Mouse (Mus musculus): Measurements from ENCODE around the gene Apoc1. TPM values are rescaled to one million over a fixed set of nuclear protein-coding genes. Genes with fewer than 3 reads are reported as not detected.
"Not testable (repeated sequence)": the region's sequence is repeated elsewhere in the genome, so short reads cannot be mapped to it uniquely, and the experiment has no call there.

Gene Apoc1
- polyA plus RNA-seq, 1 experiment from 2014 or later = 1.2 TPM

DNA sequence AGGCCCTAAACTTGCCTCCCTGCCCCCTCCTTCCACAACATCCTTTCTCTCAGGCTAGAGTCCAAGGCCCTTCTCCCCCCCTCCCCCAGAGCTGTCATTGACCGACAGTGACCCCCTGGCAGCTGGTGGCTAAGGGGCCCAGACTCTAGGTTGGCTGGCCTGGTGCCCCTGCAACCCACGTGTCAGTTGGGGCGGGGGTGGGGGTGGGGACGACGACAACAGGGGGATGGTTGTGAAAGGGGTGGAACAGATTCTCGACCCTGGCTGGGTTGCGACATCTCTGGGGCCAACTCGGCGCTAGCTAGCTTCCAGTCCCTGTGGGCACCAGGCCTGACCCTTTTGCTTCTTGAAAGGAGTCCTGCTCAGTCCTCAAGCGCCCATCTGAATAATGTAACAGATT is 961 bp upstream of the Apoc1 start:
- WGBS = 44% methylated on average over 9 of the region's 10 CpGs
- ATAC-seq = no peak

DNA sequence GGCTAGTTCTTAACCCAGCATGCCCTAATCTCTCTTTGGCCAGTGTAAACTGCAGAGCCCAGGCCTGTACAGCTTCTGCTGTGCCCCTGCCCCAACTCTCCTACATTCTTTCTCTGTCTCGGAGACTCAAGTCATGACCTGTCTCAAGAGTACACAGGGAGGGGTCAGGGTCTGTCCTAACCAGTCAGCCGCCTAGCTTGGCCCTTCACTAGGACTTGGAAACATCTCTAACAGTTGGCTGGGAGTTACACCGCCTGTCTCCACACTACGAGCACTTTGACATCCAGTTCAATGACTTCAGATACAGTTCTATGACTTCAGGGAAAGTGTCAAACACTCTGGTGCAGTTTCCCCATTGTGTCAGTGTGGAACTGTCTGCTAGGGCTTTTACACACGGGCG is 1.0 kb downstream of the Apoc1 start:
- Histone ChIP-seq H3K27me3 (0 out of 2 replicates have a peak, but pooled peaks cover under 1% of the 10 kb centered on the region), H3K9me3 (replicated peaks) (0 out of 2 replicates have a peak, but pooled peaks cover 1% of the 10 kb centered on the region), H3K36me3 (ENCODE audit: poor library complexity, severe bottlenecking) (peaks cover 4% of the 10 kb centered on the region), H3K27ac (no peak overlapping the region), H3K9ac (no peak overlapping the region), H3K4me3 (no peak overlapping the region), H3K4me2 (no peak overlapping the region), H3K4me1 (no peaks in the 10 kb centered on the region)
- ATAC-seq = no peak
- WGBS = 78% methylated on average over 6 of the region's 6 CpGs

More for the DNA sequence above, 961 bp upstream of the Apoc1 start:
- H3K27ac ChIP-seq = no peak overlapping the region
- peaks cover 6% of the 10 kb centered on the region for H3K4me1 ChIP-seq
- no peak overlapping the region; the same call in 1 of the 2 replicates for H3K9ac ChIP-seq
- no peak overlapping the region for H3K4me3 ChIP-seq
- no peak overlapping the region for H3K4me2 ChIP-seq
- H3K36me3 ChIP-seq (ENCODE audit: poor library complexity, severe bottlenecking) = peaks cover 9% of the 10 kb centered on the region
- H3K27me3 ChIP-seq = 0 out of 2 replicates have a peak, but pooled peaks cover 3% of the 10 kb centered on the region
- H3K9me3 ChIP-seq (replicated peaks) = 0 out of 2 replicates have a peak, but pooled peaks cover 3% of the 10 kb centered on the region

DNA sequence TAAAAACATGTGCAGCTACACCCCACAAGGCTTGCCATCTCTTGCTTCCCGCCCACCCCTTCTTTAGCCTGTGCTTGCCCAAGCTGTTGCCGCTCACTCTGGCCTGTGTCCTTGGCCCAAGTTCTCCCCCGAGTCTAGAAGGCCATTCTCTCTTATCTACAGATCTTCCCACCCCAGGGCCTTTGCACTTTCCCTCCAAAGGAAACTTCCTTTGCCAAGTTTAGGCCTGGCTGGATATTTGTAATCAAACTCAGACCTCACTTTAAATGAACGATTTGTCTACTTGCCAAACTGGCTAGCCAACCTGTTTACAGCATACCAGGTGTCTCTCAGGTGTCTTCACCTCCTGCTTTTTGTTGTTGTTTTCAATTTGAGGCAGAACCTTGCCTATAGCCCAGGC is 1.6 kb downstream of the Apoc1 start:
- WGBS = 92% methylated on average over 4 of the region's 4 CpGs
- Histone ChIP-seq H3K27ac (no peak overlapping the region), H3K4me3 (no peak overlapping the region), H3K4me2 (no peak overlapping the region), H3K4me1 (no peaks in the 10 kb centered on the region), H3K9me3 (replicated peaks) (no peaks in the 10 kb centered on the region), H3K36me3 (ENCODE audit: poor library complexity, severe bottlenecking) (no peaks in the 10 kb centered on the region), H3K9ac (no peak overlapping the region), H3K27me3 (no peaks in the 10 kb centered on the region)
- no peak for ATAC-seq

DNA sequence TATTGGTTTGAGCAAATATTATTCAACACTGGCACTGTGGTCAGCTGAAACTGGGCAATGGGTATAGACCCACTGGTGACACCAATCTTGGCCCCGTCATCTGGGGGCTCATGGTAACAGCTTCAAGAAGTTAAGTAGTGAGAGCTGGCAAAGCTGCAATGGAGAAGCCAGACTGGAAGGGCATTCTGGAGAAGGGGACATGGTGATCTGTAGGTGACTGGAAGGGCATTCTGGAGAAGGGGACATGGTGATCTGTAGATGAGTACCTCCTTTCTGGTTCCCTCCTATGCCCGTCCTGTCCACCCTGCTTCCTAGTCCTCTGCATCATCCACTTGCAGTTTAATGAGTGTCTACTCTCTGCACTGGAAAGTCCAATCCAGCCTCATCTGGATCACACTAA is 3.8 kb downstream of the Apoc1 start:
- H3K36me3 ChIP-seq (ENCODE audit: poor library complexity, severe bottlenecking) = no peaks in the 10 kb centered on the region
- H3K4me3 ChIP-seq = no peak overlapping the region
- WGBS = 93% methylated on average over 2 of the region's 2 CpGs
- H3K27me3 ChIP-seq = no peaks in the 10 kb centered on the region
- no peak overlapping the region for H3K27ac ChIP-seq
- H3K9ac ChIP-seq = no peak overlapping the region
- H3K4me1 ChIP-seq = no peaks in the 10 kb centered on the region
- H3K4me2 ChIP-seq = no peak overlapping the region
- no peak for ATAC-seq
- no peaks in the 10 kb centered on the region for H3K9me3 ChIP-seq (replicated peaks)

DNA sequence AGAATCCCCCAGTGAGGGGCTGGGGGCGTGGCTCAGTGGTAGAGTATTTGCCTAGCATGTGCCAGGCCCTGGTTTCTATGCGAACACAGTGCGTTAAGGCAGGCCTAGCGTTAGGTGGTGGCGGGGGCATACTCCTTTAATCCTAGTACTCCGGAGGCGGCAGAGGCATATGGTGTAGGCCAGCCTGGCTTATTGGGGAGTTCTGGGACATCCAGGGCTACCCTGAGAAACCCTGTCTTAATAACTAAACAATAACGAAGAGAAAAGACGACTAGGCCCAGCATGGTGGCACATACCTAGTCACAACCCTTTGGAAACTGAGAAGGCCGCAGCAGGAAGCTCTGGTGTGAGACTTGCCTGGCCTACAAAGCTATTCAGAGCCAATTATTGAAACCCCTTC is 4.4 kb downstream of the Apoc1 start:
- ATAC-seq = no peak
- 92% methylated on average over 10 of the region's 10 CpGs for WGBS
- H3K4me2 ChIP-seq = no peak overlapping the region

DNA sequence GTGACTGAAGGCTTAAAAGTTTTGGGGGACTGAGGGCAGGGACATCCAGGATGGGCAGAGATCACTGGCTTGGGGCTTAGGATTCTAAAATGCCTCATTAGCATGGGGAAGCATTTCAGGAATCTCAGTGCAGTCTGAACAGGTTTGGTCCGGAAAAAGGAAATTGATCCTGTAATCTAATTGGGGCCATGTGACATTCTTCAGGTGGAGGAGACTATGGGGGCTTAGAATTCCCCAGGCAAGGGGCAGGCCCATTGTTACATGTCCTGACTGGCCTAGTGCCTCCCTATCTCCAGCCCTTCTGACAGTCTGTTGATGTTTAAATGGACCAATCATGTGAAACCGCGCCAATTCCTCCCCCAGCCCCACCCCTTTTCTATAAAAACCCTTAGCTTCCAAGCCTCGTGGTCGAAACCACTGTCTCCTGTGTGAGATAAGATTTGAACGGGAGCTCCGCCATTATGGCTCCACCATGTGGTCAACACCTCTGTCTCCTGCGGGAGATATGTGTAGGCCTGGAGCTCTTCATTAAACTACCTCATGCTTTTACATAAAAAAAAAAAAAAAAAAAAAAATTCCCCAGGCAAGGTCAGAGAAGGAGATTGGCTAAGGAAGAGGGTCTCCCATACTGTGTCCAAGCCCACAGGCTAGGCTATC is 5.4 kb downstream of the Apoc1 start:
- not testable (repeated sequence) for H3K4me3 ChIP-seq; H3K9ac ChIP-seq; H3K36me3 ChIP-seq (ENCODE audit: poor library complexity, severe bottlenecking); H3K27me3 ChIP-seq; H3K9me3 ChIP-seq (replicated peaks); H3K27ac ChIP-seq; H3K4me2 ChIP-seq; H3K4me1 ChIP-seq; ATAC-seq
- WGBS = 73% methylated on average over 8 of the region's 8 CpGs

More for the DNA sequence above, 4.4 kb downstream of the Apoc1 start:
- Histone ChIP-seq H3K9ac (no peak overlapping the region), H3K4me1 (no peaks in the 10 kb centered on the region), H3K4me3 (no peak overlapping the region), H3K27me3 (no peaks in the 10 kb centered on the region), H3K27ac (no peak overlapping the region), H3K9me3 (replicated peaks) (no peaks in the 10 kb centered on the region), H3K36me3 (ENCODE audit: poor library complexity, severe bottlenecking) (no peaks in the 10 kb centered on the region)

DNA sequence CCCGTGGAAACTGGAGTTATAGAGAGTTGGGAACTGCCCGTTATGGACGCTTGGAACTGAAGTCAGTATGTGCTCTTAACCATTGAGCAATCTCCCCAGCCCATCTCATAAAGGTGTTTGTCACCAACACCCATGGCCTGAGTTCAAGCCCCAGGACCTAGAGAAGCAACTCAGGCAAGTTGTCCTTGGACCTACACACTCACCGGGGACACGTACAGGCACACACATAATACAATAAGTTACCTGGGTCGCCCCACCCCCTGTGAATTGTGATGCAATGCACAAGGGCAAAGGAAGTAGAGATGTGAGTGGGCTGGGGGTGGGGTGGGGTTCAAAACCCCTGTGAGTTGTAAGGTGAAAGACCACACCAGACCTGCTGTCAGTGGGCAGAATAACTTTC is 5.9 kb downstream of the Apoc1 start:
- Histone ChIP-seq H3K27me3 (no peaks in the 10 kb centered on the region), H3K4me2 (no peak overlapping the region), H3K36me3 (ENCODE audit: poor library complexity, severe bottlenecking) (no peaks in the 10 kb centered on the region), H3K4me3 (no peak overlapping the region), H3K9me3 (replicated peaks) (no peaks in the 10 kb centered on the region), H3K9ac (no peak overlapping the region), H3K4me1 (no peaks in the 10 kb centered on the region), H3K27ac (no peak overlapping the region)
- 92% methylated on average over 6 of the region's 6 CpGs for whole genome bisulfite sequencing
- ATAC-seq = no peak

DNA sequence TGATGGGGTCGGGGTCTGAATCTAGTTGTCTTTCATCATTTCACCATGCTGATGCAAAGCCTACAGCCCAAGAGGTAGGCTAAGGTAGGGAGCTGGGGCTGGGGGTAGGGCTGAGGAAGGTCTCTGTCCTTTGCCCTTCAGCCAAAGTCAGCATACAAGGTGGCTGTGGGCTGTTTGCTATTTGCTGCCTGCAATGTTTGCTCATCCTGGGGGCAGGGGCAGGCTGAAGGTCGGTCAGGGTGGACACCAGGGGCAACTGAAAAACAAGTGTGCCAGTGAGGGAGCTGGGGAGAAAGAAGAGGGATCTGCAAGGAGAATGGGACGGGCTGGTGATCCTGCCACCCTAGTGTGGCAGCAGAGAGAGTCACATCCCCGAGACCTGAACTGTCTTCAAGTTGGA is 7.1 kb downstream of the Apoc1 start:
- ATAC-seq = no peak
- WGBS = 64% methylated on average over 4 of the region's 4 CpGs
- Histone ChIP-seq H3K4me1 (no peaks in the 10 kb centered on the region), H3K4me2 (no peak overlapping the region), H3K4me3 (no peak overlapping the region), H3K27ac (no peak overlapping the region), H3K36me3 (ENCODE audit: poor library complexity, severe bottlenecking) (no peaks in the 10 kb centered on the region), H3K27me3 (no peaks in the 10 kb centered on the region), H3K9ac (no peak overlapping the region), H3K9me3 (replicated peaks) (no peaks in the 10 kb centered on the region)

DNA sequence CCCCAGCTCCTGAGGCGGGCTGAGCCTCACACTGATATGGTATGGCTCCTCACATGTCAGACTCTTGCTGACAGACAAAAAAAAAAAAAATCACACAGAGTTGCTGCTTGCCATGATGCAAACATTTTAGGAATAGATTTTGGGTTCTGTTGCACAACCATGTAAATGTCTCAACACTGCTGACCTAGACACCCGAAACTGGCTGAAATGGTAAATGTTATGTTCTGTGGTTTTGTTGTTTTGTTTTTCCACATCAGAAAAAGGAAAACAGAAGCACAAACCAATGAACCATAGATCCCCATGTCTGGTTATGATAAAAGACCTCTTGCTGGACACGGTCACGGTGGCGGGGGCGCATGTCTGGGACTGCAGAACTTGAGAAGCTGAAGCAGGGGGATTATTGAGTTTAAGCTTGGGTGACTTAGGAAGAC is 8.7 kb downstream of the Apoc1 start:
- Histone ChIP-seq H3K9ac (no peak overlapping the region), H3K27me3 (no peaks in the 10 kb centered on the region), H3K4me2 (no peak overlapping the region), H3K9me3 (replicated peaks) (no peaks in the 10 kb centered on the region), H3K27ac (no peak overlapping the region), H3K36me3 (ENCODE audit: poor library complexity, severe bottlenecking) (no peaks in the 10 kb centered on the region), H3K4me1 (no peaks in the 10 kb centered on the region), H3K4me3 (no peak overlapping the region)
- 94% methylated on average over 6 of the region's 6 CpGs for WGBS
- no peak for ATAC-seq

DNA sequence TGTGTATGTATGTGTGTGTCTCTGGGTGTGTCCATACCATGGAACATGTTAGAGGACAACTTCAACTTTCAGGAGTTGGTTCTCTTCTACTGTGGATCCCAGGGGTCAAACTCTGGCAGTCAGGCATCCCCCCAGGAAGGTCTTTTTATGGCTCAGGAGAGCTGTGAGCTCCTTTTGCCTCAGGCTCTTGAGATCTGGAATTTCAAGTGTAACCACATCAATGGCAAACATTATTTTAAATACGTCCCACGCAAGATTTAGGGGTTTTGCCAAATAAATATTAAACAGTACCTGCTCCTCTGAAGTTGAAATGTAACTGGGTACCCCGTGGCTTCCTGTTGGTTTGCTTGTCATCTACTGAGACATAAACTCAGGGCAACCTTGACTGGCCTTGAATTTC is 9.5 kb downstream of the Apoc1 start:
- no peaks in the 10 kb centered on the region for H3K27me3 ChIP-seq
- H3K4me2 ChIP-seq = no peak overlapping the region
- no peak overlapping the region for H3K4me3 ChIP-seq
- H3K9me3 ChIP-seq (replicated peaks) = no peaks in the 10 kb centered on the region
- H3K9ac ChIP-seq = no peak overlapping the region
- no peaks in the 10 kb centered on the region for H3K4me1 ChIP-seq
- 77% methylated on average over 3 of the region's 3 CpGs for whole genome bisulfite sequencing
- H3K36me3 ChIP-seq (ENCODE audit: poor library complexity, severe bottlenecking) = no peaks in the 10 kb centered on the region
- ATAC-seq = no peak
- H3K27ac ChIP-seq = no peak overlapping the region

DNA sequence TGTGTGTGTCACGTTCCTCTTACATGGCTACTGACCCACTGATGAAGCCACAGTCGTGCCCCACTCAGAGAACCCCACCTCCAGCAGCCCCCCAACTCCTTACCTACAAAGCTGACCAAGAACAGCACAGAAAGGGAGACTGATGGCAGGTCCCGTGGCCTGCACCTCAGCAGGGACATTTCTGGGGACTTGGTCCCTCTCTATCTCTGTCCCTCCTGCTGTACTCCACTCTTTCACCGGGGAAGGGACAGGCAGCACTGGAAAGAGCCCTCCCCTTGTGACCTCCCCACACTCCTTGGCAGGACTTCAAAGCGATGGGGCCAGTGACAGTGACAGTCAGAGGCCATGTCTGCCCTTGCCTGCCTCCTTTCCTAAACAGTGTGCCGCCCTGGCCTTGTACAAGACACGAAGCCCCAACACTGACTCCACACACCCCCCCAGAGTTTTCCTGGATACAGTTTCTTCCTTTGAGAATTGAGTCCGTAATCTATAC is 11.2 kb downstream of the Apoc1 start, which contains the start of the genes Gm44805 and Apoc4:
Gene Gm44805, minus strand, starts transcription at position 222 of the 493 bp plus-strand sequence.
Gene Apoc4, minus strand, starts transcription at position 278 of the 493 bp plus-strand sequence.
- no peak for ATAC-seq
- Histone ChIP-seq H3K4me3 (no peak within 1 kb of the TSS), H3K27ac (no peak within 1 kb of the TSS), H3K9me3 (replicated peaks) (no peaks in the 10 kb centered on the region), H3K4me2 (no peak within 1 kb of the TSS), H3K9ac (no peak within 1 kb of the TSS), H3K36me3 (ENCODE audit: poor library complexity, severe bottlenecking) (no peaks in the 10 kb centered on the region), H3K27me3 (no peaks in the 10 kb centered on the region), H3K4me1 (no peaks in the 10 kb centered on the region)
- 61% methylated on average over 8 of the region's 8 CpGs for WGBS

DNA sequence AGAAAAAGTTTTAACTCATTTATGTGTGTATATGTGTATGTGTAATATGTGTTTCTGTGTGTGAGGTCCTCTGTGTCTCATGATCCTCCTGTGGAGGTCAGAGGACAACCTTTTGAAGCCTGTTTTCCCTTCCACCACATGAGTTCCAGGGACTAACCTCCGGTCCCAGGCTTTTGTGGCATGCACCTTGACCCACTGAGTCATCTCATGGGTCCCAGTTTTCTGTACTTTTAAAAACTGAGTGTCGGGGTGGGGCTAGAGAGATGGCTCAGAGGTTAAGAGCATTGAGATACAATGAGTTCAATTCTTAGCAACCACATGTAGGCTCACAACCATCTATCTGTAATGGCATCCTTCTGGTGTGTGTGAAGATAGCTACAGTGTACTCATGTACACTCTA is 11.8 kb downstream of the Apoc1 start:
- no peaks in the 10 kb centered on the region for H3K4me1 ChIP-seq
- no peaks in the 10 kb centered on the region for H3K36me3 ChIP-seq (ENCODE audit: poor library complexity, severe bottlenecking)
- no peak for ATAC-seq
- no peak overlapping the region for H3K9ac ChIP-seq
- 94% methylated on average over 2 of the region's 2 CpGs for WGBS
- H3K4me3 ChIP-seq = no peak overlapping the region
- H3K27ac ChIP-seq = no peak overlapping the region
- no peaks in the 10 kb centered on the region for H3K27me3 ChIP-seq
- H3K9me3 ChIP-seq (replicated peaks) = no peaks in the 10 kb centered on the region
- H3K4me2 ChIP-seq = no peak overlapping the region

DNA sequence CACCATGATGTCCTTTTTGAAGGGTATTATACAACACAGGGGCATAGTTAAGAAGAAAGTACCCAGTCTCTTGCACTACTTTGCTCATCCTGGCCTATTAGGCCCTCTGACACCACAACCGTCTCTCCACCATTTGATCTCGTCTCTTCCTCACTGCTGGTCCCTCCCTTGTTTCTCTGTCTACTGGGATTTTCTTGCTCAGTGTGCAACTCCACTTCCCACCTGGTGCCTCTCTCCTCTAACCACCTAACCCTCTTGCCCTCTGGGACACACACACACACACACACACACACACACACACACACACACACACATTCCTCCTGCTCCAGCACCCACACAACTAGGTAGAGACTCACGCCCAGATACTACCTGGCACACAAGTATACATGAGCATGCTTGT is 13.6 kb downstream of the Apoc1 start:
- WGBS = 80% methylated on average over 3 of the region's 3 CpGs
- no peak for ATAC-seq

More for the DNA sequence above, 13.6 kb downstream of the Apoc1 start:
- Histone ChIP-seq H3K4me3 (no peak overlapping the region), H3K9ac (no peak overlapping the region), H3K36me3 (ENCODE audit: poor library complexity, severe bottlenecking) (no peaks in the 10 kb centered on the region), H3K27ac (no peak overlapping the region), H3K9me3 (replicated peaks) (no peaks in the 10 kb centered on the region), H3K27me3 (no peaks in the 10 kb centered on the region), H3K4me1 (no peaks in the 10 kb centered on the region), H3K4me2 (no peak overlapping the region)

Measured in forebrain, embryonic 13.5 days (tissue).